Mouse (Mus musculus) right cerebral cortex, adult 2 months (tissue): ENCODE measurements around the gene 4921517D22Rik.

Experiments used
- DNase-seq, 2 experiments: peaks; one replicate each; pipeline ENCODE4 v3.0.0; 2021 to 2022; ENCODE audit warnings: low spot score in 2 of 2

Gene 4921517D22Rik

DNA sequence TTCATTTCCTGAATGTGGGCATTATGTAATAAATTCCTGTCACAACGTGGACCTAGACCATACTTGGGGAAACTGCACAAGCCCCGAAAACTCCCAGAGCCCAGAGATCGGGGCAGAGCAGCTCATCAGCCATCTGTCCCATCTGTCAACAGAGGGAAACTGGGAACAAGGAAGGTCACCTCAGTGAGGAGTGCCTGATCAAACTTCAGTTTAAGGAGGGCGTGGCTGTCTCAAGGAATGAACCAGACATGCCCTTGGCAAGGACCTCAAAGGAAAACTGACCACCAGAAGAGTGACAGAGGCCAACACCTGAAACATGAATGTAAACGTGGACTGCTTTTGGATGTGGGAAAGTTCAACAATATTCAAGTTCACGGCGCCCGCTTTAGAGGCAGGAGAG is 32.5 kb downstream of the 4921517D22Rik start:
- DNase-seq = no peak

DNA sequence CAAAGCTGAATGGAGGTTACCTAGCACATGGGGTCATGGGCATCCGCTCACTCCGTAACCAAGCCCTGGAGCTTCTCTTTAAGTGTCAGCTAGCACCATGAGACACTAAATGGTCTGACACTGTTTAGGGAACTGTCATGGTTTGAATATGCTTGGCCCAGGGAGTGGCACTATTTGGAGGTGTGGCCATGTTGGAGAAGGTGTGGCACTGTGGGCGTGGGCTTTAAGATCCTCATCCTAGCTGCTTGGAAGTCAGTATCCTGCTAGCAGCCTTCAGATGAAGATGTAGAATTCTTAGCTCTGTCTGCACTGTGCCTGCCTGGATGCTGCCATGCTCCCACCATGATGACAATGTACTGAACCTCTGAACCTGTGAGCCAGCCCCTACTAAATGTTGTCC is 33.5 kb downstream of the 4921517D22Rik start:
- no peak for DNase-seq

- DNase-seq = no peak
These were observed 36.1 kb downstream of the 4921517D22Rik start for GRCm38 (mm10) chr13:59657781-59658180.

GRCm38 (mm10) chr13:59656975-59657388 is 36.9 kb downstream of the 4921517D22Rik start:
- no peak for DNase-seq

GRCm38 (mm10) chr13:59656316-59656832 is 37.5 kb downstream of the 4921517D22Rik start:
- DNase-seq = no peak

- no peak for DNase-seq
These were observed 38.1 kb downstream of the 4921517D22Rik start for GRCm38 (mm10) chr13:59655718-59656315.

GRCm38 (mm10) chr13:59654465-59654864 is 39.4 kb downstream of the 4921517D22Rik start:
- no peak for DNase-seq

DNA sequence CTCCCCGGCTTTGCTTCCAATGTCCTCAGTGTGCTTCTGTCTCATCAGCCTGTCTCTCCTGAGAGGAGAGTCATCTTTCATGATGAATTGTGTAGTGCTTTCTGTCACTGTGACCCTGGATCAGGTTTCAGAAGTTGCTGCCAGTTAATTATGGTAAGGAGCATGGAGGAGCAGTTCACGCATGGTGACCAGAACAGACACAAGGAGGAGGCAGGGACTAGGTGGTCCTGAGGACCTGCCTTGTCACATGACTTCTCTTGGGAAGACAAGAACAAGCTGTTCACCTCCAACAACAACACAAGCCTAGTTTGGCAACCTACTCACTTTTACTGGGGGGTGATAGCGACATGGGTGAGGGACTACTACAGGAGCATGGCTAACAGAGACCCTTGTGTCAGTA is 40.8 kb downstream of the 4921517D22Rik start:
- no peak for DNase-seq

GRCm38 (mm10) chr13:59652651-59653050 is 41.3 kb downstream of the 4921517D22Rik start:
- no peak for DNase-seq

- DNase-seq = no peak
These were observed 44.1 kb downstream of the 4921517D22Rik start for GRCm38 (mm10) chr13:59649781-59650180.

GRCm38 (mm10) chr13:59648598-59648997 is 45.3 kb downstream of the 4921517D22Rik start:
- DNase-seq = no peak

- no peak for DNase-seq
These were observed 46.4 kb downstream of the 4921517D22Rik start for GRCm38 (mm10) chr13:59647484-59647883.

DNA sequence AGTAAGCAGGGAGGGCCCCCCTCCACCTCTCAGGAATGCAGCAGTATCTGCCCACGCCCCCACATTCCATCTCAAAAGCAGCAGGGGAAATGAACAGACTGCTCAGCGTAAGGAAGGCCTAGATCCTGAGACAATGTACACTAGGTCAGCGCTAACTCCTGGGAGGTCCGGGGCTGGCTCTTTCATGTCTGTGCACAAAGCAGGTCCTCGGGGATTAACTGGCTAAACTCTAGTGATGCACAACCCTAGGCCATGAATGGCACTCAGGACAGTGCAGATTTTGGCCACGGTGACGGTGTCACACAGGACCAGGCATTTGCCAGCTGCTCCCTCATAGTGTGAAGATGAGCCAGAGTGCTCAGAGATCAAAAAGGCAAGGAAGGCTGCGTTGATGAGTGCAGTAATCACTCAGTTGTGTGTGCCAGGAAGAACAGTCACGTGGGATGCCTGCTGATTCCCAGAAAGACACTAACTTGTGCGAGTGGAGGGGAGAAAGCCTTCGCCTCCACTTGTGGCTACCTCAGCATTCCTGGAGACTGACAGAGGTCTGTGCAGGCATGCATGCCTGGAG is 47.1 kb downstream of the 4921517D22Rik start:
- peak in 1 of 2 experiments; percentile 52 for DNase-seq

- no peak for DNase-seq
These were observed 48.4 kb downstream of the 4921517D22Rik start for GRCm38 (mm10) chr13:59645491-59645890.

GRCm38 (mm10) chr13:59642818-59643217 is 51.1 kb downstream of the 4921517D22Rik start:
- no peak for DNase-seq

- DNase-seq = no peak
These were observed 53.8 kb downstream of the 4921517D22Rik start for GRCm38 (mm10) chr13:59640178-59640440.

DNA sequence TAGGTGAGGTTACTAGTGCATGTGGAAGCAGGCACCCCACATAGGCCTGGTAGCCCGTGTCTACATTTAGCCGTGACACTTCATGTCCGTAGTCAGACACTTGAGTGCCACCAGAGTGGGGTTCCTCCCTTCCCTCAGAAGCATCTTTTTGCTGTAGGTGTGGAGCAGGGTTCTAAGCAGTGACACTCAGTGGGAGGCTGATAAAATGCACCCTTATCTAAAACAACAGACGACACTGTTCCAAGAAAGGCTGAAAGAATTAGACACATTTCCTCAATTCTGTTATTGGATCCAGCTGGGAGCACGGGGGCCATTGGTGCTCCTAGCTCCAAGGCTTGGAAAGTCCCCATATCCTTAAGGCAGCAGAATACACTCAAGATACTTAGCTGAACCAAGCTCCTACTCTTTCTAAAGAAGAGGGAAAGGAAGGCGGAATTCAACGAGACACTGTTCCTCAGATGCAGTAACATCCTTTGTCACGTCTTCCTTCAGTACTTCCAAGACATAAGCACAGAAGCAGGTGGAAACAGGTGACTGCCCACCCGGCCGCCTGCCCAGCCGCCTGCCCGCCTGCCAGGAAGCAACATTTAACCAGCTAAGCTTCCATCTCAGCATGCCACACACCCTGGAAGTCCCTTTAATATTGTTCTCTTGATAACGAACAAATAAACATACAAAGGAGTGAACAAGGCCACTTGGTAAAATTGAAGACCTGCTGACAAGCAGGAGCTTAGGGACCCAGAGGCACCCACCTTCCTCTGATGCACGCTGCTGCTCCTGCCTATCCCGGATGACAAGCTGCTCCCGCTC is 54.3 kb downstream of the 4921517D22Rik start:
- no peak for DNase-seq

- DNase-seq = no peak
These were observed 56.1 kb downstream of the 4921517D22Rik start for GRCm38 (mm10) chr13:59637800-59638199.
